ENCODE assay signal across 8 mouse cellular contexts in the genomic region with DNA sequence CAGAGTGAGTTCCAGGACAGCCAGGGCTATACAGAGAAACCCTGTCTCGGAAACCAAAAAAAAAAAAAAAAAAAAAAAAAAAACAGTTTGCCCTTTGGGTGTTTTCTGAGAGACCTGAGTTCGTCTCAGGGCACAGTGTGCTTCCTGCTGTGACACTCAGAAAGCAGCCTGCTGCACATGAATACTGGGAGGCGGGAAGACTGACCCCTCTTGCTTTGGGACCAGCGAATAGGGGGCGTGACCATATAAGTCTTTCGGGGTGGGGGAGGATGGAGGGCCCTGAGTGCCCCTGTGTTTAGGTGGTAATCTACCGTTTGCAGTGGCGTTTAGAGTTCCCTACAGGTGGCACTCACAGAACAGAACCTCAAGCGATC. TPM values are rescaled to one million over a fixed set of nuclear protein-coding genes. Genes with fewer than 3 reads are reported as not detected.
A peak's percentile ranks its signal among the peaks of the same experiment; 100 is the strongest.
DNase-seq lines count a peak whose midpoint lies in the region; ATAC-seq and TF ChIP-seq lines count a peak whose summit lies in the region.

No protein-coding gene starts in this region.

- 6% methylated on average over 8 of the region's 9 CpGs for WGBS in kidney, embryonic 14.5 days
- WGBS in bone marrow, adult 2 months: 4% methylated on average over 9 of the region's 9 CpGs
- under 1% methylated on average over 9 of the region's 9 CpGs for WGBS in hindbrain, embryonic 13.5 days
- 2% methylated on average over 8 of the region's 9 CpGs for WGBS in midbrain, embryonic 14.5 days

- H3K9me3 ChIP-seq in kidney, embryonic 14.5 days (ENCODE audit: control insufficient read depth, low read length): no peaks in the 10 kb centered on the region
- H3K9me3 ChIP-seq in hindbrain, embryonic 13.5 days: no peaks in the 10 kb centered on the region
- no peaks in the 10 kb centered on the region for H3K9me3 ChIP-seq in midbrain, embryonic 14.5 days (ENCODE audit: control insufficient read depth, low read length)

- intact Hi-C loops in left cerebral cortex, postnatal 36 days (cut with DNase I): no loop called here

- H3K36me3 ChIP-seq in kidney, embryonic 14.5 days (ENCODE audit: control insufficient read depth, insufficient read depth, low read length): no peaks in the 10 kb centered on the region
- H3K36me3 ChIP-seq in hindbrain, embryonic 13.5 days: no peaks in the 10 kb centered on the region
- H3K36me3 ChIP-seq in midbrain, embryonic 14.5 days (ENCODE audit: control insufficient read depth, insufficient read depth, low read length): no peaks in the 10 kb centered on the region

- peak overlapping the region; percentile 40 for H3K4me3 ChIP-seq in kidney, embryonic 14.5 days (ENCODE audit: low read length)
- peak overlapping the region; percentile 19 for H3K4me3 ChIP-seq in bone marrow, adult 2 months (replicated peaks; ENCODE audit: control insufficient read depth, low read depth, low read length)
- peak overlapping the region; percentile 55 for H3K4me3 ChIP-seq in hindbrain, embryonic 13.5 days
- peak overlapping the region; percentile 58 for H3K4me3 ChIP-seq in midbrain, embryonic 14.5 days (replicated peaks; ENCODE audit: low read depth, low read length)

- DNase-seq in kidney, postnatal 10 days: no peak
- DNase-seq in midbrain, embryonic 14.5 days: no peak
- no peak for DNase-seq in layer of hippocampus, postnatal 14 days (ENCODE audit: low spot score in 2 of 2)
- no peak for DNase-seq in urinary bladder, adult 2 months (ENCODE audit: low spot score)
- DNase-seq in left cerebral cortex, postnatal 36 days (ENCODE audit: low spot score in 2 of 2): no peak

- no peaks in the 10 kb centered on the region for H3K27me3 ChIP-seq in kidney, embryonic 14.5 days (ENCODE audit: control insufficient read depth, insufficient read depth, low read length)
- H3K27me3 ChIP-seq in hindbrain, embryonic 13.5 days: no peaks in the 10 kb centered on the region
- no peaks in the 10 kb centered on the region for H3K27me3 ChIP-seq in midbrain, embryonic 14.5 days (ENCODE audit: control insufficient read depth, insufficient read depth, low read length)

- no peak for ATAC-seq in kidney, embryonic 14.5 days (ENCODE audit: low FRiP score, low TSS enrichment)
- peak; percentile 7; the same call in 1 of the 2 replicates for ATAC-seq in hindbrain, embryonic 13.5 days (ENCODE audit: low FRiP score)
- no peak for ATAC-seq in midbrain, embryonic 14.5 days (ENCODE audit: low FRiP score, low TSS enrichment)

- H3K4me2 ChIP-seq in kidney, embryonic 14.5 days (replicated peaks; ENCODE audit: low read depth, low read length): peak overlapping the region; percentile 53
- H3K4me2 ChIP-seq in hindbrain, embryonic 13.5 days: peak overlapping the region; percentile 77
- H3K4me2 ChIP-seq in midbrain, embryonic 14.5 days (ENCODE audit: low read length): peak overlapping the region; percentile 75

- H3K27ac ChIP-seq in kidney, embryonic 14.5 days (ENCODE audit: low read depth, low read length): no peak overlapping the region
- H3K27ac ChIP-seq in bone marrow, adult 2 months (ENCODE audit: control insufficient read depth, insufficient read depth, low read depth, low read length, poor library complexity): no peak overlapping the region
- no peak overlapping the region for H3K27ac ChIP-seq in hindbrain, embryonic 13.5 days
- H3K27ac ChIP-seq in midbrain, embryonic 14.5 days (replicated peaks; ENCODE audit: low read depth, low read length): peak overlapping the region; percentile 63; the same call in 1 of the 2 replicates

- TF ChIP-seq CTCF in bone marrow, adult 2 months (IDR thresholded peaks at IDR 0.05; ENCODE audit: control insufficient read depth, insufficient read depth, low read length): no peak

- no peak for TF ChIP-seq POLR2A in bone marrow, adult 2 months (IDR thresholded peaks at IDR 0.05; ENCODE audit: borderline replicate concordance, control insufficient read depth, low read depth, low read length)

- peak overlapping the region; percentile 23; the same call in 1 of the 2 replicates for H3K9ac ChIP-seq in kidney, embryonic 14.5 days (ENCODE audit: low read depth, low read length)
- H3K9ac ChIP-seq in hindbrain, embryonic 13.5 days: peak overlapping the region; percentile 74; the same call in 1 of the 2 replicates
- H3K9ac ChIP-seq in midbrain, embryonic 14.5 days (replicated peaks; ENCODE audit: low read length): peak overlapping the region; percentile 71; the same call in 1 of the 2 replicates

- H3K4me1 ChIP-seq in kidney, embryonic 14.5 days (ENCODE audit: control insufficient read depth, insufficient read depth, low read length): peaks cover 30% of the 10 kb centered on the region
- no peaks in the 10 kb centered on the region; the same call in 1 of the 2 replicates for H3K4me1 ChIP-seq in bone marrow, adult 2 months (ENCODE audit: control insufficient read depth, insufficient read depth, low read length)
- H3K4me1 ChIP-seq in hindbrain, embryonic 13.5 days (replicated peaks): peaks cover 52% of the 10 kb centered on the region
- peaks cover 36% of the 10 kb centered on the region for H3K4me1 ChIP-seq in midbrain, embryonic 14.5 days (ENCODE audit: control insufficient read depth, insufficient read depth, low read length)

RNA-seq across cellular contexts. Expression of gene Mcf2l, which starts 0.6 kb away (rescaled TPM):
- 12.6 and 22.4 TPM in 2 replicates for polyA plus RNA-seq in kidney, embryonic 14.5 days (2014; fragmentation: Nextera tagmentation; extraction: Ambion mirVana)
- polyA plus RNA-seq in bone marrow, adult 2 months (2011; ENCODE audit: insufficient read depth, insufficient read length, low replicate concordance, missing spikeins): 8.8 and 17.3 TPM in 2 replicates
- 119 and 125 TPM in 2 replicates for polyA plus RNA-seq in hindbrain, embryonic 13.5 days (2015; fragmentation: Nextera tagmentation; extraction: Ambion mirVana)
- polyA plus RNA-seq in midbrain, embryonic 14.5 days (2014; fragmentation: Nextera tagmentation; extraction: Ambion mirVana): 173 and 174 TPM in 2 replicates
- total RNA-seq in layer of hippocampus, postnatal 14 days (2021): 100 to 1,000 TPM; 242 to 256 TPM
- polyA plus RNA-seq in urinary bladder, adult 2 months (2012; rRNA removed): 4.8 and 10.3 TPM in 2 replicates
- total RNA-seq in left cerebral cortex, postnatal 36 days (2021): 100 to 1,000 TPM; 203 to 267 TPM

Comparison
In these comparisons a context has a peak if more than half of its experiments do, and no peak if none do; other contexts are left out.
1. H3K9ac ChIP-seq: peak in every context shown above with its lines; median percentile 74 in hindbrain, embryonic 13.5 days; 71 in midbrain, embryonic 14.5 days; 23 in kidney, embryonic 14.5 days.